Mouse (Mus musculus) liver, adult 2 months (tissue): Measurements from ENCODE around the gene Atxn7l3.
"Not testable (repeated sequence)": the region's sequence is repeated elsewhere in the genome, so short reads cannot be mapped to it uniquely, and the experiment has no call there.

Experiments used
- CTCF ChIP-seq: fragments of 200-500 bp; IDR thresholded peaks from 2 replicates; pipeline ENCODE4 v1.5.1; 2011; ENCODE audit warnings: low read depth, low read length, control low read depth
- POLR2A ChIP-seq: fragments of 200-500 bp; IDR thresholded peaks from 2 replicates; pipeline ENCODE4 v1.6.1; 2011; ENCODE audit warnings: low read length, control low read depth; ENCODE audit not compliant: insufficient read depth; ENCODE audit errors: extremely low read depth

DNA sequence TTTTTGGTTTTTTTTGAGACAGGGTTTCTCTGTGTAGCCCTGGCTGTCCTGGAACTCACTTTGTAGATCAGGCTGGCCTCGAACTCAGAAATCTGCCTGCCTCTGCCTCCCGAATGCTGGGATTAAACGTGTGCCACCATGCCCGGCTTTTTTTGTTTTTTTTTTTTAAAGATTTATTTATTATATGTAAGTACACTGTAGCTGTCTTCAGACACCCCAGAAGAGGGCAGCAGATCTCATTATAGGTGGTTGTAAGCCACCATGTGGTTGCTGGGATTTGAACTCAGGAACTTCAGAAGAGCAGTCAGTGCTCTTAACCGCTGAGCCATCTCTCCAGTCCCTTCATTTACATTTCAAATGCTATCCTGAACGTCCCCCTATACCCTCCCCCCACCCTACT is 16.2 kb downstream of the Atxn7l3 start:
- not testable (repeated sequence) for TF ChIP-seq CTCF, POLR2A
